Mouse (Mus musculus) mesoderm, embryonic 11.5 days (tissue): Measurements from ENCODE around the gene Ptprg.
A peak's percentile ranks its signal among the peaks of the same experiment; 100 is the strongest.

Experiments used
- DNase-seq: peaks from one replicate; pipeline ENCODE4 v3.0.0-alpha.2; 2012; ENCODE audit warnings: low read depth, low spot score

Gene Ptprg

GRCm38 (mm10) chr14:11618140-11618705, 64.9 kb downstream of the Ptprg start:
- DNase-seq, result peak; percentile 57

GRCm38 (mm10) chr14:11619606-11620005, 66.3 kb downstream of the Ptprg start:
- DNase-seq, result no peak

- DNase-seq, result no peak
Measured at GRCm38 (mm10) chr14:11620314-11620713, 67.0 kb downstream of the Ptprg start.

- peak; percentile 15 for DNase-seq
Measured at GRCm38 (mm10) chr14:11620962-11621568, 67.7 kb downstream of the Ptprg start.

GRCm38 (mm10) chr14:11623576-11623975, 70.2 kb downstream of the Ptprg start:
- no peak for DNase-seq

GRCm38 (mm10) chr14:11630736-11631135, 77.4 kb downstream of the Ptprg start:
- DNase-seq, result no peak

GRCm38 (mm10) chr14:11631505-11631904, 78.2 kb downstream of the Ptprg start:
- DNase-seq, result no peak

GRCm38 (mm10) chr14:11637673-11638072, 84.3 kb downstream of the Ptprg start:
- DNase-seq, result no peak

GRCm38 (mm10) chr14:11639366-11639765, 86.0 kb downstream of the Ptprg start:
- DNase-seq, result no peak

DNA sequence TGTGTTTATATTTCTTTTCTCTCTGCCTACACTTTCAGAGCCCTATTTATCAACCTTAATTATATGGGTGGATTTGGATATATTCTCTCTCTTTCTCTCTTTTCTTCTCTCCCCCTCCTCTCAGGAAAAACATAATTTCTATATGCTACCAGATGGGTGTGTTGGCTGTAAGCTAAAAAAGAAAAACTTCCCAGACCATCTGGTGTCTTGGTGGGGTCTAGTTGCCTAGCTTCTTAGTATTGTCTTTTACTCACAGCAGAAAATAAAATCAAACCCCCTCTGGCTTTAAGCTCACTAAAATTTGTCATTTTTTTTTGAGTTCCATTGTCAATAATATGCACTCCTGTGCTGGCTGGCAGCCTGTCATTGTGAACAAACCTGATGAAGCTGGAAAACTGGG, 87.0 kb downstream of the Ptprg start:
- DNase-seq, result no peak

GRCm38 (mm10) chr14:11640996-11641395, 87.7 kb downstream of the Ptprg start:
- DNase-seq, result no peak

DNA sequence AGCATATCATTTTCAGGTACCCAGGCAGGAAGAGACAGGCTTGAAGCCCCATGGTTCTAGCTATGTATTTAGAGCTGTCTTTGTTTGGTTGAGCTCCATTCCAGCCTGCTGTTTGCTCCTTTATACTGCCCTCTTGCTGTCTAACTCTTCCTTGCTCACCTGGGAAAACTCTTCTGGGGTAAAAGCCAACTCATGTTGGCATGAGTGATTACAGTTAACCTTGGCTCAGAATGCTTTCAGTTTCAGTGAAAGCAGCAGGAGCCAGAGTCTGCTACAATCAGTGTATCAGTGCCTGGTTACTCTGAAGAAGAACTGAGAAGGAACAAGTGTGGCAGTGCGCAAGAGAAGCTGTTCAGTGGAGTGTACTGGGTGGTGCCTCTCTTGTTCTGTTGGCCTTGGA, 89.6 kb downstream of the Ptprg start:
- no peak for DNase-seq

DNA sequence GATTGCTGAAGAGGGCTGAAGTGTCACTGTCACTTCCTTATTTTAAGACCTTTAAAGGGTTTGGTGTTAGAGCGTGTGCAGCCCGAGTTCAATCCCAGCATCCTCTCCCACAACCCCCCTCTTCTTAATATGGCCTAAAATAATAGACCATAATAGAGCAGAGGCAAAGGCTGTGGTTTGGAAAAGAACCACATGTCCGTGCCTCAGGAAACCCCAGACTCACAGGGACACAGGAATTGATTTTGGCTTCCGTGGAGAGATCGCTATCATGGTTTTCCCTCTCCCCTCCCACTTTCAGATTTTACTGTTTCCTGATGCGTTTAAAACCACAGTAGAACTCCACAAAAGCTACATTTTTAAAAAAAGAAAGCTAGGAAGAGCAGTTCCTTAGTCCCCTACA, 104.0 kb downstream of the Ptprg start:
- DNase-seq, result no peak

DNA sequence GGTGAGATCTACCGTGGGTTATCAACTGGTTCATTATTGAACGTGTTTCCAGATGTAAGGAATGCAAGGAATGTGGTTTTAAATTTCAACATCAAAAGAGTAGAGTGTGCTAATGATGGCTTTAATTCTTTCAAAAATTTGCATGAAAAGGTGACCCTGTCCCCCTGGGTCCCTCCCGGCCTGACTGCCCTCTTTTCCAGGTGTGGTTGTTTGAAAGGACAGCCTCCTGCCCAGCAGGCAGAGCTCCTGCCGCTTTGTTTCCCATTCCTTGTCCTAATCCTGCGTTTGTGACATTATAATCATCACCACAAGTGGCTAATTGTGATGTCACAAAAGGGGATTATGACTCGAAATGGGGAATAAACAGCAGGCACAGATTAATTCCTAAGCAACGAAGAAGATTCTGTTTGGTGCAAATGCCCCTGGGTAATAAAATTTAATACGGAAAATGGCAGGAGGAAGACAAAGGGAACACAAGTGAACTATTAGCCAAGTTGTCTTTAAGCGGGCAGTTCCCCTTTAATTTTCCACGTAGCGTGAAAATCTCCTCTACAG, 110.4 kb downstream of the Ptprg start:
- no peak for DNase-seq

DNA sequence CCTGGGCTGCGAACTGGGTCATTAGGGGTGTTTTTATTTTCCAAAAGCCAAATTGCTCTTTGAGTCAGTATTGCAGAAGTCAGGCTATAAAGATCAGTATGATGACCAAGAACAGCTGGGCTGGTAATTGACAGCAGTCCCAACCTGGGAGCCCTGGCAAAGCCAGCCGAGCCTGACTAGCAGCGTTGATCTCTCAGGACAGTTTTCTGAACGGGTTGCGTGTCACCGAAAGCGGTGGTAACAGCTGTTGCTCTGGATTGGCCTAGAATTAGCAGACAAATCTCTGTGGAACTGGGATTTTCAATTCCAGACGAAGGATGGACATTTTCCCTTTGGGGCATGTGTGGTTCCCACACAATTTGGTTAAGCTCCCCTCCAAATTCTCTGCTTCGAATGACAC, 111.0 kb downstream of the Ptprg start:
- DNase-seq, result no peak

DNA sequence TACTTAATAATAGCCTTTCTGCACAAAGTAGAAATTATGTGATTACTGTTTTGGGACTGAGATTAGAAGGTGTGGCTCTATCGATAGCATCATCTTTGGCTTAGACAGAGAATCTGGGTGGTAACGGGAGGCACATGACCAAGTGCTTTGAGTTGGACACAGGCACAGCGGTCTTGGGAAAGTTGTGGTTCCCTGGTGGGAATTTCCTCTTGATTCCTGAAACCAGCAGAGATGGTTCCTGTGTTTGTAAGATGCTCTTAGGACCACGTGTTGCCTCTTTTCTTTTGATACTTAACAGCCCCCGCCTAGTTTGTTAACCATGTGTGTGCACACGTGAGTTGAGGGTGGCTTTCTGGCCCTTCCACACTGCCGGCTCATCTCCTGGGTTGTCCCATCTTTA, 111.7 kb downstream of the Ptprg start:
- DNase-seq, result no peak

- DNase-seq, result no peak
Measured at GRCm38 (mm10) chr14:11667762-11668161, 114.4 kb downstream of the Ptprg start.

DNA sequence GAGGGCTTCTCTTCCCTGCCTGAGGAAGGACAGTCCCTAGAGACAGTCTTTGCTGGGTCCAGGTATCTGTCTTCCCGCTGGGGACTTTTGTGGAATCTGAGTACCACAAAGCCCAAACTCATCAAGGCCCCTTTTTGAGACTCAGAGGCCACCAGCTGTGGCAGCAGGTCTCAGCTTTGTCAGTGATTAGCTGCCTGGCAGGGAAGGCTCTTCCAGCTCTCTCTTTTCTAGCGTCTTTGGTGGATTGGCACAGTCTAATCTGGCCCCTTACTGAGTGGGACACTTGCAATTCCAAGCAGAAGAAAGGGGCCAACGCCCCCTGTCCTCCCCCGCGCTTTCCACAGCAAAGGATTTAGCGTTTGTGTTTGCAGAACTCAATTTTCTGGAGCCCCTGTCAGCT, 117.5 kb downstream of the Ptprg start:
- no peak for DNase-seq

DNA sequence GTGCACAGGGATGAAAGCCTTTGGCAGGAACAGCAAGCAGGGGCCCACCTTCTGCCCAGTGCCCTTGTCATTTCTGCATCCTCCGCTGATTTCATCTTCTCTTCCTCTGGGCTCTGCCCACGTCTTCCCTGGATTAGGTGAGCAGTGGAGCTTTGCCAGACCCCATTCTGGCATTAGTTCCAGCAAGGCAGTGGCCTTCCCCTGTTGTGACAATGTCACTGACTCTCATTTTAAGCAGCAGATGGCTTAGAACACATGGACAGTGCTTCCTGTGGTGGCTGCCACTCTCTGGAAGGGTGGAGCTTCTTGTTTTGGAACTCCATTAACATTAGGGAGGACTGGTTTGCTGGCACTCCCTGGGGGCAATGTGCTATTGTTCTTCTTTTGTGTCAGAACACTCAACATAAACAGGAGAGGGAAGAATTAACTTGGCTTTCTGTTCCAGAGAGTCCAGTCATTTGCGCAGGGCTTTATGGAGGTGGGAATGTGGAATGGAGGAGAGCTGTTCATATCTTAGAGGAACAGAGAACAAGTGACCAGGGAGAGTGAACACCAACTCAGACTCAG, 119.7 kb downstream of the Ptprg start:
- DNase-seq, result no peak

DNA sequence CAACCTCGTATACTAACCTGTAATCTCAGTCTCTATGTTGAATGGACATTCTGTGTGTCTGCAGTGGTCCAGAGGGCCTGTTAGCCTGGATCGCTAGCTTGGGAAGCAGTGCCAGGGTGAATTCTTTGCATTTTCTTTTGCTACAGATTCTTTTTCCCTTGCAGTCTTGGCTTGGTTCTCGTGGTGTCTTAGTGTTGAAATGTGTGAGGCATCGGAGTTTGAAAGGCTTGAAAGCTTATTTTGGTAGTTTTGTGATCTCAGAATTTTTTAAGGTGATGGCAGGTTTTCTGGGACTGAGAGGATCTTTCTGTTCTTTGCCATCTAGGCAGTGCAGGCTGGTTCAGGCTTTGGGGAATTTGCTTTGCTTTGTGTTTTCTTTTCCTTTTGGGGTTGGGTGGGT, 124.9 kb downstream of the Ptprg start:
- DNase-seq, result no peak

GRCm38 (mm10) chr14:11679741-11680140, 126.4 kb downstream of the Ptprg start:
- no peak for DNase-seq

GRCm38 (mm10) chr14:11680621-11681020, 127.3 kb downstream of the Ptprg start:
- DNase-seq, result no peak

GRCm38 (mm10) chr14:11682441-11682840, 129.1 kb downstream of the Ptprg start:
- no peak for DNase-seq
